Comparison of ENCODE assay signal across 17 mouse cellular contexts in genomic region chr15:97648176-97648575, GRCm38 (mm10). TPM values are rescaled to one million over a fixed set of nuclear protein-coding genes. Genes with fewer than 3 reads are reported as not detected.
A peak's percentile ranks its signal among the peaks of the same experiment; 100 is the strongest.
DNase-seq lines count a peak whose midpoint lies in the region; ATAC-seq and TF ChIP-seq lines count a peak whose summit lies in the region.
"Had no signal": no experiment of that assay in that cellular context is flagged by ENCODE, and none has a peak within 500 bp of the region (broad histone marks: within the 10 kb centered on the region; RNA-seq: fewer than 3 reads in every experiment).

No protein-coding gene starts in this region.

- no peaks in the 10 kb centered on the region for H3K9me3 ChIP-seq in midbrain, embryonic 14.5 days (ENCODE audit: control insufficient read depth, low read length)
- H3K9me3 ChIP-seq in midbrain, embryonic 13.5 days, result no peaks in the 10 kb centered on the region
- H3K9me3 ChIP-seq: embryonic facial prominence, embryonic 10.5 days had no signal

- WGBS in cerebellum, adult 2 months, result 90% methylated on average over 18 of the region's 18 CpGs
- 77% methylated on average over 18 of the region's 18 CpGs for WGBS in midbrain, embryonic 14.5 days
- 82% methylated on average over 18 of the region's 18 CpGs for WGBS in midbrain, embryonic 13.5 days

- no peak for TF ChIP-seq POLR2A in cerebellum, adult 2 months (IDR thresholded peaks at IDR 0.05; ENCODE audit: borderline replicate concordance, insufficient read depth, low read length)

- no peak overlapping the region for H3K27ac ChIP-seq in cerebellum, adult 2 months (ENCODE audit: insufficient read depth, low read length)
- no peak overlapping the region for H3K27ac ChIP-seq in midbrain, embryonic 14.5 days (replicated peaks; ENCODE audit: low read depth, low read length)
- H3K27ac ChIP-seq in midbrain, embryonic 13.5 days, result no peak overlapping the region
- H3K27ac ChIP-seq: embryonic facial prominence, embryonic 10.5 days; heart, adult 2 months; macrophage; neural tube, embryonic 13.5 days had no signal

- no peak overlapping the region for H3K9ac ChIP-seq in midbrain, embryonic 14.5 days (replicated peaks; ENCODE audit: low read length)
- no peak overlapping the region for H3K9ac ChIP-seq in midbrain, embryonic 13.5 days (replicated peaks)
- H3K9ac ChIP-seq: liver, postnatal 0 days; neural tube, embryonic 13.5 days had no signal

- H3K36me3 ChIP-seq in midbrain, embryonic 14.5 days (ENCODE audit: control insufficient read depth, insufficient read depth, low read length), result no peaks in the 10 kb centered on the region
- no peaks in the 10 kb centered on the region for H3K36me3 ChIP-seq in midbrain, embryonic 13.5 days
- H3K36me3 ChIP-seq: embryonic facial prominence, embryonic 10.5 days; neural tube, embryonic 13.5 days had no signal

- no peak for TF ChIP-seq CTCF in cerebellum, adult 2 months (IDR thresholded peaks at IDR 0.05; ENCODE audit: borderline replicate concordance, insufficient read depth, low read depth, low read length)

- H3K4me2 ChIP-seq in midbrain, embryonic 14.5 days (ENCODE audit: low read length), result no peak overlapping the region
- no peak overlapping the region for H3K4me2 ChIP-seq in midbrain, embryonic 13.5 days (replicated peaks)
- H3K4me2 ChIP-seq: neural tube, embryonic 13.5 days had no signal

- DNase-seq in cerebellum, adult 2 months, result peak; percentile 42 to 58
- no peak for DNase-seq in cerebellum, adult 9-10 months
- DNase-seq in midbrain, embryonic 14.5 days, result peak; percentile 53
- DNase-seq in left cerebral cortex, postnatal 14 days (ENCODE audit: low spot score in 2 of 2), result peak; percentile 67 to 75
- DNase-seq in gastrocnemius, postnatal 36 days, result no peak
- DNase-seq in adrenal gland, postnatal 10 days, result no peak
- DNase-seq: adrenal gland, adult 8-10 months; heart, adult 2 months; heart, postnatal 10 days; kidney, adult 2 months; liver, postnatal 0 days had no signal

- no peak overlapping the region for H3K4me3 ChIP-seq in cerebellum, adult 2 months (replicated peaks; ENCODE audit: insufficient read depth, low read depth, low read length)
- no peak overlapping the region for H3K4me3 ChIP-seq in midbrain, embryonic 14.5 days (replicated peaks; ENCODE audit: low read depth, low read length)
- no peak overlapping the region for H3K4me3 ChIP-seq in midbrain, embryonic 13.5 days (replicated peaks)
- H3K4me3 ChIP-seq: embryonic facial prominence, embryonic 10.5 days; heart, adult 2 months; neural tube, embryonic 13.5 days had no signal

- H3K27me3 ChIP-seq in cerebellum, adult 2 months (ENCODE audit: control insufficient read depth, insufficient read depth, low read length), result no peaks in the 10 kb centered on the region
- H3K27me3 ChIP-seq in midbrain, embryonic 14.5 days (ENCODE audit: control insufficient read depth, insufficient read depth, low read length), result no peaks in the 10 kb centered on the region
- H3K27me3 ChIP-seq in midbrain, embryonic 13.5 days, result no peaks in the 10 kb centered on the region
- H3K27me3 ChIP-seq: neural tube, embryonic 13.5 days had no signal

- peaks cover 5% of the 10 kb centered on the region; the same call in 1 of the 2 replicates for H3K4me1 ChIP-seq in cerebellum, adult 2 months (ENCODE audit: control insufficient read depth, insufficient read depth, low read length)
- peaks cover 7% of the 10 kb centered on the region for H3K4me1 ChIP-seq in midbrain, embryonic 14.5 days (ENCODE audit: control insufficient read depth, insufficient read depth, low read length)
- H3K4me1 ChIP-seq in midbrain, embryonic 13.5 days (replicated peaks), result peaks cover 14% of the 10 kb centered on the region

- ATAC-seq in midbrain, embryonic 14.5 days (ENCODE audit: low FRiP score, low TSS enrichment), result no peak
- no peak for ATAC-seq in midbrain, embryonic 13.5 days
- no peak for ATAC-seq in erythroid progenitor cell, adult 5-6 weeks (replicated peaks; ENCODE audit: low FRiP score, poor library complexity, severe bottlenecking)
- ATAC-seq: hindbrain, embryonic 16.5 days; liver, postnatal 0 days had no signal

- intact Hi-C loops in left cerebral cortex, postnatal 14 days (cut with DNase I), result no loop called here
- intact Hi-C loops in gastrocnemius, postnatal 36 days (cut with DNase I), result no loop called here

RNA-seq across cellular contexts. Expression of gene Rpap3, which starts 57.4 kb away (rescaled TPM):
- polyA plus RNA-seq in cerebellum, adult 2 months (2012; rRNA removed), result 25.3 and 26.0 TPM in 2 replicates
- polyA plus RNA-seq in midbrain, embryonic 14.5 days (2014; fragmentation: Nextera tagmentation; extraction: Ambion mirVana), result 45.5 and 50.3 TPM in 2 replicates
- polyA plus RNA-seq in midbrain, embryonic 13.5 days (2015; fragmentation: Nextera tagmentation; extraction: Ambion mirVana), result 32.8 and 37.0 TPM in 2 replicates
- 10 to 100 TPM; 27.4 to 28.2 TPM for total RNA-seq in left cerebral cortex, postnatal 14 days (2021)
- total RNA-seq in gastrocnemius, postnatal 36 days (2021), result 10 to 100 TPM in 1 of 2 experiments, 1 to 10 TPM in 1; 9.8 to 12.4 TPM
- total RNA-seq in adrenal gland, postnatal 10 days (2021), result 10 to 100 TPM; 14.1 to 18.8 TPM
- 4.2 and 5.0 TPM in 2 replicates for total RNA-seq in erythroid progenitor cell, adult 5-6 weeks (2015; ENCODE audit: low replicate concordance)
- total RNA-seq in erythroid progenitor cell, adult 5-6 weeks (2017; ENCODE audit: low replicate concordance), result 6.4 and 6.6 TPM in 2 replicates

Comparison
In these comparisons a context has a peak if more than half of its experiments do, and no peak if none do; other contexts are left out.
1. DNase-seq: peak in cerebellum, adult 2 months (2 of 2), midbrain, embryonic 14.5 days (single experiment) and left cerebral cortex, postnatal 14 days (2 of 2); none in cerebellum, adult 9-10 months (single experiment), gastrocnemius, postnatal 36 days (0 of 2) and adrenal gland, postnatal 10 days (single experiment).